Mouse (Mus musculus) mouse embryonic stem cell (cell line): Measurements from ENCODE around the gene Edil3.
"Not testable (repeated sequence)": the region's sequence is repeated elsewhere in the genome, so short reads cannot be mapped to it uniquely, and the experiment has no call there.

Source experiments
- in situ Hi-C, 2 experiments: fragments of 300-500 bp; cut with MboI; formaldehyde crosslinking; loops; 1 replicate in 1 of 2; 3 replicates in 1 of 2; pipeline ENCODE4 v1.14.3; 2019 to 2020; ENCODE audit warnings: low sequenced_read_pairs in 2 of 2, low pct_unique_long_range_greater_than_20kb in 1 of 2, mixed read lengths in 1 of 2; ENCODE audit not compliant: unreplicated experiment in 1 of 2

Edil3 gene

DNA sequence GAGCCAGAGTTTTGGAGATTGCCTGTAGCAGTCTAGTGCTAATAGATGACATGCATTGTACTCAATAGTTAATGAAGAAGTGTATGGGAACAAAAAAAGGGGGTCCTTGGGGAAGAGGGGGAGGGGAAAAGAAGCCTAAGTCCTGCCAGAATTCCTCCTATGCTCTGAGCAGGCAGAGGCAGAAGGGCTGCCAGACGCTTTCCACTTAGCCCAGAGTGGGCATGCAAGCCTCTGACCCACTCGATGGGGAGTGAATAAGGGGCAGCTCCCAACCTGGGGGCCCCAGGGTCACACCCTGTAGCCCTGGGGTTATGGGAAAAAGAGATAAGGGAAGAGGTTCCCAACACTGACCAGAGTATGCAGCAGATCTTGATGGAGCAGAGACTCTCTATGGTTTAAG, 95.2 kb downstream of the Edil3 start:
- in situ Hi-C loops, result no loop called here

DNA sequence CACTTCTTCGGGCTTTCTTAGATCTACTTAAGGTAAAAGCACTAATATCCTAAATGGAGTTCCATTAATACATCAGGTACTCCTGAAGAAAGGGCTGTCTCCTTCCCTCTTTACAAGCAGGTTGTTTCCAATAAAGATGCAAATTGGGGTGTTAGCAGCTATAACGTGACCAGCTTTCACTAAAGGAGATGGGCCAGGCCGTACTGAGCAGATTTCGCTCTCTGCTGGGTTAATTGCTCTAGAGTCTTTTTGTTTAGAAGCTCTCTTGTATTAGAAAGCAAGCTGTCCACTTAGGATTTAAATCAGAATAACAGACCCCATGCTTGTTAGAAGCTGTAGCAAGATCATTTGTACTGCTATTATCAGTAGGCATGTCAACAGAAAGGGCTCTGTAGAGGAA, 108.4 kb downstream of the Edil3 start:
- in situ Hi-C loops, result no loop called here

DNA sequence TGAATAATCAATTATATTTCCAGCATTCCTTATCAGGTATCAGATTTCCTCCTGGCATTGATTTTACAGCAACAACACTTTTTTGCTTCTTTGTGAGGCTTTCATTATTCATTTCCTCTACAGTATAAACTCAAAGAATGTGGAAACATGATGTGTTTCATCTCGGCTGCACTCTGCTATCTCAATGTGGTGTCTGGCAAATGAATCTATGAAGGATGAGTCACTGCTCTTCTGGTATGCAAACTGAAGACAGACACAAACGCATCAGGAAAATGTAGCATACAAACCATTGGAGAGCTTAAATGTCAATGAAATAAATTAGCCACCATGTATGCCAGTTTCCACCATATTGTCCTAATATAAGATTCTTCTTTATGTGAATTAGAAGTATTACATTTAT, 117.3 kb downstream of the Edil3 start:
- in situ Hi-C loops, result no loop called here

DNA sequence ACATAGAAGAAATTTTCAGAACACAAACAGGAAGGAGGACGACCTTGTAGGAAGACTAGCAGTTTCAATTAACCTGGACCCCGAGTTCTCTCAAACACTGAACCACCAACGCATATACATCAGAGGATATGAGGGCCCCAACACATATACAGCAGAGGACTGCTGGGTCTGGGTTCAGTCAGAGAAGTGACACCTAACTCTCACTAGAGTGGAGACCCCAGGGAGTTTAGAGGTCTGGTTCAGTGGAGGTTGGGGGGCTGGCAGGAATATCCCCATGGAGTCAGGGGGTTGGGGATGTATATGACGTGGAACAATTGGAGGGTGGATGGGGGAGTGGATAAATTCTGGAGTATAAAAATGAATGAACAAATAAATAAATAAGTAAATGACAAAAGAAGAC, 151.1 kb downstream of the Edil3 start:
- in situ Hi-C loops, result no loop called here

DNA sequence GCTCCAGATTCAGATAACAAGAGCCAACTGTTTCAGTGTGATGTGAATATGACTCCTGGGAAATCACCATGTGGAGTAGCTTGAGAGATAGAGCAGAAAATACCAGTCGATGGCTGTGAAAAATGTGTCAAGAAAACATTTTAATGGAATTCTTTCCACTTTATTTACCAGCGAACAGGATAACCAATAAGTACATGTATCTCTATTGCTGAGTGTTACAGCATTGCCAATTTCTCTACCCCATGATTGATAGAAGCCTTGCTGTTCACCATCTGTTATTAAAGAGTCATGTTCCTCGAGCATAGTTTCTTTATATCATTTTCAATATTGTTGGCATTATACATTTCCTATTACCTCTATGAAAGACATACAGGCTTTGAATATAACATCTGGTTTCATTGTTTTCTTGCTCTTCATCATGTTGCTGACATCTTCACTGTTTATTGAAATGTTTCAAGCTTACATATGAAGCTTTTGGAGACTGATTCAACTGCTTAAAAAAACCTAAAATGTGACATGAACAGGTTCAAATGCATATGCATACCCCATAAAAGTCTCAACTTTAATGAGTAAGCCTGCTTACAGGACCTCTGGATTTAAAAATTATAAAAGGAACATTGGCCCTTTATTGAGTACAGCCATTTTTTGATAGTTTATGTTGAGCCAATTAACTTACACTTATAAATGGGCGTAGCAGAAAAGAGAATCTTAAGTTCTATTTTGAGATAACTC, 186.6 kb downstream of the Edil3 start:
- in situ Hi-C loops, result no loop called here

DNA sequence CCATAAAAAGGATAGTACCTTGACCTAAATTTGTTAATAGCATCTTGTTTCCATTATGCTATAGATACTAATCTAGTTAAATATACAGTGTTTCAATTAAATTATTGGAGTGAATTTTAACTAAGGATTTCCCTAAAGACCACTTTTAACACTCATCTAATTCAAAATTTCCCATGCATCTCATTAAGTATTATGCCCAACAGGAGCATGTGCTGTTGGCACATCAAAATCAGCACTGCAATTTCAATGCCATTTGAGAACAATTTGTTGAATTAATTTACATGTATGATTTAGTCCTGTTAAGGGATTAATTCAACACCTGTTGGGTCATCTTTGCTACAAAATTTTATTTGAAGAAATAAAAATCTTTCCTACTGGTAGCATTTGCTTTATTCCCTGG, 191.2 kb downstream of the Edil3 start:
- in situ Hi-C loops, result no loop called here

DNA sequence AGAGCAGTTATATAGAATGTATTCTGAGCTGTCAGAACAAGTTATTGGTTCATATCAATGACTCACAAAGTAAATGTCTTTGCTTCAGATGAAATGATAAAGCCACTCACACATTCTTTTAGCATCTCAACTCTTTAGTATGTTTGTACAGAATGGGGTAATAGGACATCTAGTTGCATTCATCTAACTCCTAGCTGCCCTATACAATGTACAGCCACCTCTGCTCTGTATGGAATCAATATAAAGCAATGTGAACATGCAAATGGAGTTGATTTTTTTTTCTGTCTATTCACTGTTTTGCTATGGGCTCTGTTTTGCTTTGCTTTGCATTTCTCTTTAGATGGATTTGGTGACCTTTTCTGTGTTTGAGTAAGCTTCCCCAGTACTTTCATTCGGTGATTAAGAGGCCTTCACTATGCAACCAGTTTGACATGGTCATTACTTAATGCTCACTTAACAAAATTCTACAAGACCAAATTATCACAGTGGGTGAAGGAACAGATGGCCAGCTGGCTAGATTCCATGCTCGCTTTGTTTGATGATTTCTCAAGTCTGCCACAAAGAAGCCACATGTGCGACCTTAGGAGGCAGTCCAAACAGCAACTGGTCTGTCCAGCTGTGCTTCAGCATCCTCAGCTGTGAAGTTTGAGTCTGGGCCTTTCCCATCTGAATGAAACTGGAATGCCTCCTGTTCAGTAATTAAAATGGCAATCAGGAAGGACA, 208.7 kb downstream of the Edil3 start:
- in situ Hi-C loops, result no loop called here

DNA sequence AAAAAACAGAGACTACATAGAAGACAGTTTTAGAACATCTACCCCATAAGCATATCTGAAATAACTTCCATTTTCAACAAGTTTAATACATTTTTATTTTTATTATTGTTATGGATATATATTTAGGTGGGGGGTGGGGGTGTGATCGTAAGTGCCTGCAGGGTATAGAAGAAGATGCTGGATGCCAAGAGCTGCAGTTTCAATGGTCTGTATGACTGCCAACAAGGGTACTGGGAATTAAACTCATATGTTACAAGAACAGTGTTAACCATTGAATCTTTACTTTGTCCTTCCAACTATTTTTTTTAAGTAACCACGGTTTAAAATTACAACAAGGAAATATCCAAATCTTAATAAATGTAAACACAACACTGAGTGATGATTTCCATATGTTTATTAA, 214.4 kb downstream of the Edil3 start:
- in situ Hi-C loops, result no loop called here

DNA sequence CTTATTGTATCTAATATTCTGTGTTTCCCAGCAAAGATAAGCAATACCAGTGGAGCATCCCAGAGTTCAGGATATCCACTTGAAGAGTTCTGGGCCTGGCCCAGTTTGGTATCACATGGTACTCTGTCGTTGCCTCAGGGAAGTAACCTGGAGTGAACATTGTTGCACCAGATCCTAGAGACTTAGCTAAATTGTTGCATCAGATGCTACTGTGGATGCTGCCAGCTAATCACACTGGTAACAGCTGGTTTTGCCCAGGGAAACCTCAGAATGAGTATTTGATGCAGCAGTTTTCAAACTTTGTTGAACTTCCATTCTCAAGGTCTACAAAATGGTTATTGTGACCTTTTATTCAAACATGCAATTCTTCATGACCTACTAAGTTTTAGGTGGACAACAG, 220.2 kb downstream of the Edil3 start:
- in situ Hi-C loops, result no loop called here

DNA sequence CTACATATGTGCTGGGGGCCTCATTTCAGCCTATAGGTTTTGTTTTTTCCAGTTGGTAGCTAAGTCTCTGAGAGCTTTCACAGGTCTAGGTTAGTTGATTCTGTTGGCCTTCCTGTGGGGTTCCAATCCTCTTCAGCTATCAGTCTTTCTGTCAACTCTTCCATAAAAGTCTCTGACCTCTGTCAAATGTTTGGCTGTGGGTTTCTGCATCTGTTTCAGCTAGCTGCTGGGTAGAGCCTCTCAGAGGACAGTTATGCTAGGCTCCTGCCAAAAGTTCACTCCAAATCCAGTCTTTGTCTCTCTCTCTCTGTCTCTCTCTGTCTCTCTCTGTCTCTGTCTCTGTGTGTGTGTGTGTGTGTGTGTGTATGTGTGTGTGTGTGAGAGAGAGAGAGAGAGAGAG, 248.9 kb downstream of the Edil3 start:
- in situ Hi-C loops, result not testable (repeated sequence)

DNA sequence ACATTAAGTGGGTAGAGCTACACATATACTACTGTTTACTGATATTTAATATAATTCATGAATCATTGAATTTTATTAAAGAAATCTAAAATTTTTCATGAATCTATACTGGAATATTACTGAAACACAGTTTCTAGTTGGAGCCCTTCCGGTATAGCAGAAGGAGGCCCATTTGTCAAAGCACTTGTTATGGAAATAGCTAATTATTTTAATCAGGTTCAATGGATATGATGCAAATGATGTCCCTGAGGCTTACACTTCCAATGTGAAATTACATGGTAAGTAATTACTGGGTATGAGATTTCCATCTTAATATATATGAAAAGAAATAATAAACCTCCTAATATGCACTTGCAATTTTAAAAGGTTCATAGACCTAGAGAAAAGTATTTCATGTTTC, 254.9 kb downstream of the Edil3 start:
- in situ Hi-C loops, result no loop called here

DNA sequence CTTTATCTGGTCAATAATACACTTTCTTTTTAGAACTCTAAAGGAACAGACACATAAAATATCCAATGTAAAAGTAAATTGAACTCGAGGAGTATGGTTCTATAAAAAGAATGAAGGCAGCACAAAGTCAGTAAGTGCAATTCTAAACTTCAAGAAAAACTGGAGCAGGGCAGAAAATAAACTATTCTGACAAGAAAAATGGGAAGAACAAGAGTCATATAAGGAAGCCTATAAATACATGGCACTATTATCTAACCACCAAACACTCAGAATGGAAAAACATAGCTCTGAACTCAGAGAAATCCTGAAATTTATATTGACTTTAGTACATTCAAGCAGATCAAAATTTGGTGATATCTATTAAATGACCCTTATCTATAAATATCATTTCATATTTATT, 284.6 kb downstream of the Edil3 start:
- in situ Hi-C loops, result no loop called here

DNA sequence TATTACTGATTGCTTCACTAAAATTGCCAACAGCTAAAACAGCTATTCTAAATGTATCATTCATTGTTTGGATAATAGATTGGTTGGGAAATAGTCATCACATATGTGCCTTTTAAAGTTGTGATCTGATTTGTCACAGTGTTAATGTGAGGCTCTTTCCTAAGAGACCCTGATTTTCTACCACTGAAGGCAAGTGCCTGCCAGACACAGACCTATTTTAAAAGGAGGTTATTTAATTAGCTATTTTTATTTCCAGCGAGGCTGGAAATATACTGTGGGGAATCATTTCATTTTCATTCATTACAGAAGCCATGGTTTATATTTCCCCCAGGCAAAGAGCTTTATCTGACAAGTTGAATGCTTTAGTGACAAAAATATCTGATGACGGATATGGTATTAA, 296.3 kb downstream of the Edil3 start:
- in situ Hi-C loops, result no loop called here

DNA sequence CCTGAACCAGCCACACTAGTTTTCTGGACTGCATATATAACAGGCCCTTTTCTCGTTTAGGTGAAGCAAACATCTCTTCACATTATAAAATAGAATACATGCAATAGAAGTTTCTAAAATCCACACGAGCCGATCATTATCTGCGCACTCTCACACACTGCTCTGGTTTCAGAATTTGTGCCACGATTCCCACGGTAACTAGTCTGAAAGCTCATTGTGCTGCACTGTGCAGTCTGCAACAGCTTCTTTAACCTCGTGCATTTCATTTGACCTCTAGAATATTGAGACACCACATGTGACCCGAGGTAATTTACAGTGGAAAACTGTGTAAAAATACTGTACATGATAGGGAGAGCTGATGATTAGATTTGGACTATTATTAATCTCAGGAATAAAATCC, 298.5 kb downstream of the Edil3 start:
- in situ Hi-C loops, result no loop called here

DNA sequence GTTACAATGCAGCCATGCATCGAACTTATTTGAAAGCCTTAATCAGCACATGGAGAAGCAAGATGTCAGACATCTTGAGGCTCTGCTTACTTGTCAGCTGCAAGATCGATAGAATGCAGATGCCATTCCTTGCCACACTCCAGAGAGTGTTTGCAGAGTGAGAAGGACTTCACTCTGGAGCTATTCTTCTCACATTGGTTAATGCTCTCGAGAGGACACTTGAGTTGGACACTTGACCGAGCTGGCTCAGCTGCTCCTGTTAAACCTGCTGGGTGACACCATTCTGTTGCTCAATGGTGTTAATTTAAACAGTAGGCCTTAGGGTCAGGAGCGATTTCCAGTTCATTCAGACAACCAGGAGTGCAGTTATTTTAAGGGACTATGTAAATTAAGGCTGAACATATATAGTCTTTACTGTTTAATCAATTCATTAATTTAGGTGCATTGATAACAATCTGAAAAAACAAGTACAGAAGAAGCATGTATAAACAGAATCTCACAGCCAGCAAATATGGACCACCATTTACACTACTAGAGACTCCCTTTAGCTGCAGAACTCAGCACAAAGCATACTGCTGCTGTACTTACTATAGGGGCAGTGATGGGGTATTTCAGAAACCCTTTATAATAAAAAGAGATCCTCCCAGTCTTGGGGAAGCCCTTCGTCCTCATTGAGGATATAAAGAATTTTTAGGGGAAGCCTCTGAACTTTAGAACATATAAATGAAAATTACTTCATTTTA, 301.4 kb downstream of the Edil3 start:
- in situ Hi-C loops, result no loop called here

DNA sequence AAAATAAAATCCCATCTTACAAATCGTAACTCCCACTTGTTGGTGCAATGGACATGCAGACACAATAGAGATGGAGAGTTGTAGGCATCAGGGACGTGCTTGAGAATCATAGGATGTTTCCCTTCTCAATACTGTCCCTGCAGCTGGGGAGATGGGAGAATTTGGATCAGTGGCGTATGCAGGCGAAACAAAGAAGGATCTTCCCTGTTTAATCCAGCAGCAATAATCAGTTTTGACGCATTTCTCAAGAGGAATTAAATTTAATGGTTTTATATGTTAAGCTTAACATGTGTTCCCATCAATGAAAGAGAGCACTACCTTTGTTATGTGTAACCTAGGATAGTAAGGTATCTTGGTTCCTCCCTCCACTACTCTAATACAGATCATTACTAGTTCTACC, 302.1 kb downstream of the Edil3 start:
- in situ Hi-C loops, result no loop called here

DNA sequence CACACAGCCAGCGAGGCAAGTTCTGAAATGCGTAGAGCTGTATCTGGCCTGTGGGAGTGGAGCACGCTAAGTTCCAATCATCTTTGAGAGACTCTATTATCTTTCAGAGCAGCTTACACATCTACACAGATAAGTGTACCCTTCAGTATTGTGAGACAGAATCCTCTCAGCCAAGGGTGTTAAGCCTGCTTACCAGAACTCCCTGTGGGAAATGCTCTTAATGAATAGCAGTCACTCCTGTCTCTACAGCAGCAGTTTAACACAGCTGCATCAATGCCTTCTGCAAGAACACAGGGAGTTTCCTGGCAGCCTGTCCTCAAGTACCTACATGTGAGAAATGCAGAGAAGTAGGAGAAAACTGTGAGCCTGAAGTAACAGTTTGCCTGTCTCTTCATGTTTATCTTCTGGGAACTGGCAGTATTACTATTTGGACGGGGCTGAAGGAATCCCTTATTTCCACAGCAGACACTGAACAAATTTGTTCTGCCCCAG, 324.8 kb downstream of the Edil3 start:
- in situ Hi-C loops, result no loop called here

DNA sequence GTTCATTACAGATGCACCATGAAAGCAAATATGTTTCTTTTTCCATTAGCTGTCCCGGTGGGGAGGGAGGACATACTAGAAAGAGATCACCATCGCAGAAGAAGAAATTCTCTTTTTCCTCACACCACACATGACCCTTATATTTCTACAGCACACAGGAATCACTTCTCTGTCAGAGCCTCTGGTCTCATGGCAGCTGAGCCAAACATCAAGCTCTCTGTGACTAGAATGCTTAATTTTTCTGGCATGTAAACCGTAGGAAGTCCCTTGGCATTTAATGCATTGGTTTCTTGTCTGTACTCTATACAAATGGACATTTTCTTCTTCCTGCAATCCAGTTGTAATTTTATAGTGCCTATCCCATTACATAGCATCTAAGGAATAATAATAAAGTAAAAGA, 330.6 kb downstream of the Edil3 start:
- in situ Hi-C loops, result no loop called here

DNA sequence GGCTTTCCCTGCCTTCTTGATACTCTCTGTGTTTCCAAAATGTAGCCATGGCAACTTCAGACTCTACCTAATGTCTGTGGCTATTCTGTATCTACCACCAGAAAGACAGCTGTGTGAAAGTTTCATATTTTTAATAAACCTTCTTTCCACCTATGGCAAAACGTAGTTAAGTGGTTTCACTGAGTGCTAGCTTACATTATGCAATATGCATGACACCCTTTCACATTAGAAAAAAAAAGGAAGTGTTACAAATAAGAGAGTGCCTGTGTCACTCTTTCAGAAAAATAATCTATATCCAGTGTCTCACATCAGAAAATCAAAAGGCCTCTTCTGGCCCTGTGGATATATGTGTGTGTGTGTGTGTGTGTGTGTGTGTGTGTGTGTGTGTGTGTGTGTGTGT, 346.7 kb downstream of the Edil3 start:
- in situ Hi-C loops, result no loop called here

DNA sequence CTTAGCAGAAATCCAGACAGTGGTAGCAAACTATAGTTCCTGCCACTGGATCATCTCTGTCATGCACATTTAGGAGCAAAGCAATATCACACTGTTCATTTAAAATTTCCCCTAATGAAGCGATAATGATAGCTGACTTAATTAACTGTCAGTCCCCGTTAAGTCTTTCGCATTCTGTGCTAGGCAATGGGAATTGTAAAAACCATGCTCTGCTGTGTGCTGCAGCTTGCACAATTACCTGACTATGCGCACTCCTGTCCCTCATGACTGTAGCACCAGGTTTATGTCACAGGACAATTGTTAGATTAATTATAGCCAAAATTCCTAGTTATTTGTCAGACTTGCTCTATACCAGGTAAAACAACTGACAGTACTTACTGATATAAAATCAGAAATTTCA, 348.8 kb downstream of the Edil3 start:
- in situ Hi-C loops, result no loop called here
